Mouse (Mus musculus) cerebellum, postnatal 36 days (tissue): ENCODE data around the gene Rpl11.
A peak's percentile ranks its signal among the peaks of the same experiment; 100 is the strongest.
"Not testable (repeated sequence)": the region's sequence is repeated elsewhere in the genome, so short reads cannot be mapped to it uniquely, and the experiment has no call there.

ENCODE experiments used
- DNase-seq, 2 experiments: peaks; one replicate each; pipeline ENCODE4 v3.0.0; 2021 to 2022; ENCODE audit warnings: mixed read lengths in 2 of 2

The Rpl11 gene

GRCm38 (mm10) chr4:136025350-136025749 is 27.9 kb downstream of the Rpl11 start:
- DNase-seq = no peak

GRCm38 (mm10) chr4:136022924-136023323 is 30.3 kb downstream of the Rpl11 start:
- DNase-seq = peak in 1 of 2 experiments; percentile 16

- peak; percentile 98 to 99 for DNase-seq
Measured at GRCm38 (mm10) chr4:136021549-136022047, 31.6 kb downstream of the Rpl11 start, which contains the start of gene Eloa. TSS of gene Eloa (minus strand) at chr4:136021763.

GRCm38 (mm10) chr4:136020743-136021548 is 32.3 kb downstream of the Rpl11 start:
- DNase-seq = no peak

GRCm38 (mm10) chr4:136016059-136016602 is 37.1 kb downstream of the Rpl11 start:
- no peak for DNase-seq

GRCm38 (mm10) chr4:136010586-136010985 is 42.6 kb downstream of the Rpl11 start:
- DNase-seq = no peak

GRCm38 (mm10) chr4:136008782-136009447 is 44.3 kb downstream of the Rpl11 start:
- no peak for DNase-seq

GRCm38 (mm10) chr4:136006821-136007220 is 46.4 kb downstream of the Rpl11 start:
- DNase-seq = no peak

- no peak for DNase-seq
Measured at GRCm38 (mm10) chr4:136004921-136005320, 48.3 kb downstream of the Rpl11 start.

- no peak for DNase-seq
Measured at GRCm38 (mm10) chr4:136004107-136004675, 49.0 kb downstream of the Rpl11 start.

GRCm38 (mm10) chr4:135995118-135995517 is 58.1 kb downstream of the Rpl11 start:
- no peak for DNase-seq

- DNase-seq = no peak
Measured at GRCm38 (mm10) chr4:135993941-135994340, 59.3 kb downstream of the Rpl11 start.

- DNase-seq = no peak
Measured at GRCm38 (mm10) chr4:135987714-135988113, 65.5 kb downstream of the Rpl11 start.

- peak; percentile 93 for DNase-seq
Measured at GRCm38 (mm10) chr4:135986943-135987710, 66.1 kb downstream of the Rpl11 start, which contains the start of gene Pithd1. TSS of gene Pithd1 (minus strand) at chr4:135987264.

GRCm38 (mm10) chr4:135986301-135986942 is 66.8 kb downstream of the Rpl11 start:
- DNase-seq = peak in 1 of 2 experiments; percentile 27

- no peak for DNase-seq
Measured at GRCm38 (mm10) chr4:135985769-135986168, 67.5 kb downstream of the Rpl11 start.

- DNase-seq = no peak
Measured at GRCm38 (mm10) chr4:135985193-135985592, 68.0 kb downstream of the Rpl11 start.

- no peak for DNase-seq
Measured at GRCm38 (mm10) chr4:135984556-135984955, 68.7 kb downstream of the Rpl11 start.

- peak in 1 of 2 experiments; percentile 59 for DNase-seq
Measured at GRCm38 (mm10) chr4:135981524-135982063, 71.6 kb downstream of the Rpl11 start.

- DNase-seq = not testable (repeated sequence)
Measured at GRCm38 (mm10) chr4:135980223-135980622, 73.0 kb downstream of the Rpl11 start.
